Mouse (Mus musculus): ENCODE data around the gene Nr5a1. TPM values are rescaled to one million over a fixed set of nuclear protein-coding genes. Genes with fewer than 3 reads are reported as not detected.
A peak's percentile ranks its signal among the peaks of the same experiment; 100 is the strongest.

The Nr5a1 gene
- polyA plus RNA-seq (2012; ENCODE audit: insufficient read depth, insufficient read length, low replicate concordance, missing spikeins), result not detected in 2 replicates

- H3K27ac ChIP-seq (ENCODE audit: insufficient read depth, low read depth, low read length), result no peak within 1 kb of the TSS
- peaks cover 17% of the 10 kb centered on the region for H3K4me1 ChIP-seq (ENCODE audit: control insufficient read depth, insufficient read depth, low read length)
- 89% methylated on average over 13 of the region's 13 CpGs for whole genome bisulfite sequencing
- TF ChIP-seq POLR2A (IDR thresholded peaks at IDR 0.05; ENCODE audit: insufficient read depth, low read depth, low read length) (no peak), CTCF (IDR thresholded peaks at IDR 0.05; ENCODE audit: insufficient read depth, low read depth, low read length) (no peak)
- H3K4me3 ChIP-seq (ENCODE audit: insufficient read depth, low read depth, low read length), result no peak within 1 kb of the TSS
Measured at GRCm38 (mm10) chr2:38714324-38714723, at the start of gene Nr5a1. Gene Nr5a1 (minus strand): TSS chr2:38714542.

GRCm38 (mm10) chr2:38739847-38740246 is 25.5 kb upstream of the Nr5a1 start:
- Histone ChIP-seq H3K27ac (ENCODE audit: insufficient read depth, low read depth, low read length) (no peak overlapping the region), H3K4me1 (ENCODE audit: control insufficient read depth, insufficient read depth, low read length) (no peaks in the 10 kb centered on the region), H3K4me3 (ENCODE audit: insufficient read depth, low read depth, low read length) (no peak overlapping the region)
- TF ChIP-seq CTCF (IDR thresholded peaks at IDR 0.05; ENCODE audit: insufficient read depth, low read depth, low read length) (no peak), POLR2A (IDR thresholded peaks at IDR 0.05; ENCODE audit: insufficient read depth, low read depth, low read length) (no peak)
- WGBS, result 87% methylated on average over 3 of the region's 3 CpGs

- TF ChIP-seq CTCF (IDR thresholded peaks at IDR 0.05; ENCODE audit: insufficient read depth, low read depth, low read length) (peak; percentile 61; the same call in 1 of the 2 replicates), POLR2A (IDR thresholded peaks at IDR 0.05; ENCODE audit: insufficient read depth, low read depth, low read length) (no peak)
- Histone ChIP-seq H3K4me1 (ENCODE audit: control insufficient read depth, insufficient read depth, low read length) (no peaks in the 10 kb centered on the region), H3K27ac (ENCODE audit: insufficient read depth, low read depth, low read length) (no peak overlapping the region), H3K4me3 (ENCODE audit: insufficient read depth, low read depth, low read length) (no peak overlapping the region)
- WGBS, result 11% methylated on average over 7 of the region's 7 CpGs
Measured at GRCm38 (mm10) chr2:38739410-38739809, 25.1 kb upstream of the Nr5a1 start.

- H3K4me3 ChIP-seq (ENCODE audit: insufficient read depth, low read depth, low read length), result no peak overlapping the region
- no peak overlapping the region for H3K27ac ChIP-seq (ENCODE audit: insufficient read depth, low read depth, low read length)
Measured at GRCm38 (mm10) chr2:38738601-38739301, 24.4 kb upstream of the Nr5a1 start.

GRCm38 (mm10) chr2:38735740-38736139 is 21.4 kb upstream of the Nr5a1 start:
- no peak overlapping the region for H3K4me3 ChIP-seq (ENCODE audit: insufficient read depth, low read depth, low read length)
- TF ChIP-seq POLR2A (IDR thresholded peaks at IDR 0.05; ENCODE audit: insufficient read depth, low read depth, low read length), result no peak
- no peak for TF ChIP-seq CTCF (IDR thresholded peaks at IDR 0.05; ENCODE audit: insufficient read depth, low read depth, low read length)
- no peaks in the 10 kb centered on the region for H3K4me1 ChIP-seq (ENCODE audit: control insufficient read depth, insufficient read depth, low read length)
- H3K27ac ChIP-seq (ENCODE audit: insufficient read depth, low read depth, low read length), result no peak overlapping the region

More at GRCm38 (mm10) chr2:38738601-38739301, 24.4 kb upstream of the Nr5a1 start:
- no peaks in the 10 kb centered on the region for H3K4me1 ChIP-seq (ENCODE audit: control insufficient read depth, insufficient read depth, low read length)
- 91% methylated on average over 14 of the region's 14 CpGs for WGBS
- TF ChIP-seq POLR2A (IDR thresholded peaks at IDR 0.05; ENCODE audit: insufficient read depth, low read depth, low read length), result no peak

GRCm38 (mm10) chr2:38734721-38735120 is 20.4 kb upstream of the Nr5a1 start:
- Histone ChIP-seq H3K27ac (ENCODE audit: insufficient read depth, low read depth, low read length) (no peak overlapping the region), H3K4me3 (ENCODE audit: insufficient read depth, low read depth, low read length) (no peak overlapping the region), H3K4me1 (ENCODE audit: control insufficient read depth, insufficient read depth, low read length) (no peaks in the 10 kb centered on the region)
- TF ChIP-seq POLR2A (IDR thresholded peaks at IDR 0.05; ENCODE audit: insufficient read depth, low read depth, low read length), result no peak
- no peak for TF ChIP-seq CTCF (IDR thresholded peaks at IDR 0.05; ENCODE audit: insufficient read depth, low read depth, low read length)
- WGBS, result 53% methylated on average over 5 of the region's 5 CpGs

GRCm38 (mm10) chr2:38730331-38730827 is 16.0 kb upstream of the Nr5a1 start:
- 89% methylated on average over 6 of the region's 6 CpGs for WGBS
- Histone ChIP-seq H3K4me3 (ENCODE audit: insufficient read depth, low read depth, low read length) (no peak overlapping the region), H3K27ac (ENCODE audit: insufficient read depth, low read depth, low read length) (no peak overlapping the region), H3K4me1 (ENCODE audit: control insufficient read depth, insufficient read depth, low read length) (no peaks in the 10 kb centered on the region)
- TF ChIP-seq CTCF (IDR thresholded peaks at IDR 0.05; ENCODE audit: insufficient read depth, low read depth, low read length) (no peak), POLR2A (IDR thresholded peaks at IDR 0.05; ENCODE audit: insufficient read depth, low read depth, low read length) (no peak)

- Histone ChIP-seq H3K4me3 (ENCODE audit: insufficient read depth, low read depth, low read length) (no peak overlapping the region), H3K27ac (ENCODE audit: insufficient read depth, low read depth, low read length) (no peak overlapping the region), H3K4me1 (ENCODE audit: control insufficient read depth, insufficient read depth, low read length) (no peaks in the 10 kb centered on the region)
- WGBS, result 76% methylated on average over 3 of the region's 3 CpGs
- TF ChIP-seq POLR2A (IDR thresholded peaks at IDR 0.05; ENCODE audit: insufficient read depth, low read depth, low read length) (no peak), CTCF (IDR thresholded peaks at IDR 0.05; ENCODE audit: insufficient read depth, low read depth, low read length) (no peak)
Measured at GRCm38 (mm10) chr2:38725427-38725826, 11.1 kb upstream of the Nr5a1 start.

GRCm38 (mm10) chr2:38723378-38723777 is 9.0 kb upstream of the Nr5a1 start:
- Histone ChIP-seq H3K4me3 (ENCODE audit: insufficient read depth, low read depth, low read length) (no peak overlapping the region), H3K27ac (ENCODE audit: insufficient read depth, low read depth, low read length) (no peak overlapping the region), H3K4me1 (ENCODE audit: control insufficient read depth, insufficient read depth, low read length) (no peaks in the 10 kb centered on the region)
- TF ChIP-seq CTCF (IDR thresholded peaks at IDR 0.05; ENCODE audit: insufficient read depth, low read depth, low read length) (no peak), POLR2A (IDR thresholded peaks at IDR 0.05; ENCODE audit: insufficient read depth, low read depth, low read length) (no peak)
- 75% methylated on average over 4 of the region's 4 CpGs for WGBS

All from olfactory bulb, adult 2 months (tissue).